Mouse (Mus musculus) adrenal gland, postnatal 14 days (tissue): ENCODE data around the gene Frmd5. TPM values are rescaled to one million over a fixed set of nuclear protein-coding genes. Genes with fewer than 3 reads are reported as not detected.
"Not testable (repeated sequence)": the region's sequence is repeated elsewhere in the genome, so short reads cannot be mapped to it uniquely, and the experiment has no call there.

Experiments used
- DNase-seq: peaks from one replicate; pipeline ENCODE4 v3.0.0; 2021; ENCODE audit warnings: mixed read lengths
- long read RNA-seq, 2 experiments: library from polyadenylated mRNA; stranded (forward); transcript quantifications; one replicate each; pipeline ENCODE4 v2.0.0; 2021
- total RNA-seq: library from RNA; stranded (reverse); gene quantifications from 2 replicates; pipeline ENCODE4 v1.2.3, GENCODE M21; 2021

Gene Frmd5
- 91.0 and 102 TPM in 2 replicates for total RNA-seq
- long read RNA-seq, experiment 1, partial matches to known transcripts: 24 of 42 reads
- long read RNA-seq, experiment 1, other reads (novel, unspliced or antisense): 18 of 42 reads
- long read RNA-seq, experiment 2, partial matches to known transcripts: 22 of 36 reads
- long read RNA-seq, experiment 2, other reads (novel, unspliced or antisense): 14 of 36 reads

- DNase-seq: peak; percentile 95
Observed at GRCm38 (mm10) chr2:121806959-121807653, at the start of gene Frmd5. Gene Frmd5 (minus strand): TSS chr2:121807087.

- DNase-seq: no peak
Observed at GRCm38 (mm10) chr2:121853974-121854373, 47.1 kb upstream of the Frmd5 start.

- DNase-seq: no peak
Observed at GRCm38 (mm10) chr2:121852045-121852444, 45.2 kb upstream of the Frmd5 start.

GRCm38 (mm10) chr2:121846050-121846449 is 39.2 kb upstream of the Frmd5 start:
- no peak for DNase-seq

- DNase-seq: no peak
Observed at GRCm38 (mm10) chr2:121842249-121842648, 35.4 kb upstream of the Frmd5 start.

- no peak for DNase-seq
Observed at GRCm38 (mm10) chr2:121841453-121841852, 34.6 kb upstream of the Frmd5 start.

- DNase-seq: no peak
Observed at GRCm38 (mm10) chr2:121834926-121835325, 28.0 kb upstream of the Frmd5 start.

DNA sequence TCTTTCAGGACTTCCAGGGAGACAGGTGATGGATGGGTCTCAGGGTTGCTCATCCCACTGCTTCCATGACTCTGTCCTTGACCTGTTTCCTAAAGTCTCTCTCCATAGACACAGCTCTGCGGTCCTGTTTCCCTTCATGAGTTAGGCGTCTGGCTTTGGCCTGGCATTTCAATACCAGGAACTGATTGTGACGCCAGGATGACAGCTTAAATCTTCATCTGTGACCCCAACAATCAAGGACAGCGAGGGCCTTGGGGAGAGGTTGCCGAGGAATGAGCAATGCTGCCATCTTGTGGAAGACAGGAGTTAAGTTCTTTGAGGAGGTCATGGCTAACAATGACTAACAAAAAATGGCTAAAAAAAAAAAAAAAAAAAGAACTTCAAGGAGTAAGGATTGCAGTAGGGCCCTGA is 25.6 kb upstream of the Frmd5 start:
- peak; percentile 83 for DNase-seq

GRCm38 (mm10) chr2:121828411-121828810 is 21.5 kb upstream of the Frmd5 start:
- no peak for DNase-seq

DNA sequence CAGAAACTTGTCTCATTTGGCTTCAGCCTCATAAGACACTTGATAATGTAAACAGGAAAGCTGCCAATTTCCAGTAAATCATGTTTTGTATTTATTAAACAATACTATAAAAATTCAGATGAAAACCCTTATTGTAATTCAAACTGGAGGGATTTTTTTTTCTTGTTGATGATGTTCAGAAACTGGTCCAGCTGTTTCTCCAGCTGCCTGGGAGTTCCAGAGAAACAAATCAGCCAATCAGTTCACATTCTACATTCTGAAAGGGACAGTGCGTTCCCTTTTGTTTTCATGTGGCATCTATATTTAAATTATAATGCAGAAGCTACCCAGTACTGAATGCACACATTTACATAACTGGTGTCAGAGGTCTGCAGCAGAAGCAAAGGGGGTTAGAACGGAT is 19.3 kb upstream of the Frmd5 start:
- no peak for DNase-seq

- peak; percentile 15 for DNase-seq
Observed at GRCm38 (mm10) chr2:121824653-121825052, 17.8 kb upstream of the Frmd5 start.

DNA sequence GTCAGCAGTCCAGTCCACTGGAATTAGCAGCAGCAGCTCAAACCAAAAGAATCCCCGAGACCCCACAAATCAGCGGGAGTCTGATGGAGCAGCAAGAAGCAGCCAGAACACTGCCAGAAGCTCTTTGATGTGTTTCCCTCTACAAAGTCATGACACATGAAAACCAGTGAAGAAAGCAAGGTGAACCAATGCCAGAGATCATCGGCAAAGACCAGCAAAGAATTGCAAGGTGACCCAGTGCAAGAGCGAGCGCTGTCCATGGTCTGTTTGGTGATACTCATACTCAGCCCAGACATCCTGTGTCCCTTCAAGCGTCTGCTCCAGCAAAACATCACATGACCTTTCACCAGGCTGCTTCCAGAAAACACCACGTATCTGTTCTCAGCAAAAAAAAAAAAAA is 14.9 kb upstream of the Frmd5 start:
- no peak for DNase-seq

DNA sequence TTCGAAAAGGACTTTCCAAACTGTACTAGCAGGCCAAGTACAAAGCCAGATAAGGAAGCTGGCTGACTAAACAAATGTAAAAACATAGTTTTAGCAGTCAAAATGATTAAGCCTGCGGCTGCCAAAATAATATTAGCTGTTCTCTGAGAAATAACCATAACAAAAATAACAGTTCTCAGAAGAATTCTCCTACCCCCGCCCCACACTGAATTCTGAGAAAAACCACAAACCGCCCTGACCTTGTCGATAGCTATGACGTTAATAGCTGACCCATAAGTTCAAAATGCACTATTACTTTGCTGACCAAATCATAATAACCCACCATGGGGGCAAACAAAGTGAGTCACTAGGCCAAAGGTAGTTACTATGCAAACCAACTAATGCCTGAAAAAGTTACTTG is 4.0 kb upstream of the Frmd5 start:
- not testable (repeated sequence) for DNase-seq

DNA sequence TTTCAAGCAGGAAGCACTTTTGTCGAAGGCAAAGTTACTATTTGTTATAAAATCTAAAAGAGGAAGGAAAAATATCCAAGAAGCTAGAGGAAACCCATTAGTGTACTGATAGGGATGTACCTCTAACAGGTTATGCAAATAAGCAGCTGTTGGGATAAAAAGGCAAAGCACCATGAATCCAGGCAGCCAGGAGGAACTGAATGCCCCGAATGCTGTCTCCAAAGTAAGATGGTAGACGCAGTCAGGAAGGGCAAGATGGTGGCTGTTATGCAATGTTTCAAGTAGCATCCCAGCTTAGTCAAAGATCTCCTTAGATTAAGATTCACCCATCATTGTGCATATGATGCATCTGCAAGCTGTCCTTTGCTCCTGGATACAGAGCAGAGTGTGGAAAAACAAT is 2.2 kb upstream of the Frmd5 start:
- no peak for DNase-seq

DNA sequence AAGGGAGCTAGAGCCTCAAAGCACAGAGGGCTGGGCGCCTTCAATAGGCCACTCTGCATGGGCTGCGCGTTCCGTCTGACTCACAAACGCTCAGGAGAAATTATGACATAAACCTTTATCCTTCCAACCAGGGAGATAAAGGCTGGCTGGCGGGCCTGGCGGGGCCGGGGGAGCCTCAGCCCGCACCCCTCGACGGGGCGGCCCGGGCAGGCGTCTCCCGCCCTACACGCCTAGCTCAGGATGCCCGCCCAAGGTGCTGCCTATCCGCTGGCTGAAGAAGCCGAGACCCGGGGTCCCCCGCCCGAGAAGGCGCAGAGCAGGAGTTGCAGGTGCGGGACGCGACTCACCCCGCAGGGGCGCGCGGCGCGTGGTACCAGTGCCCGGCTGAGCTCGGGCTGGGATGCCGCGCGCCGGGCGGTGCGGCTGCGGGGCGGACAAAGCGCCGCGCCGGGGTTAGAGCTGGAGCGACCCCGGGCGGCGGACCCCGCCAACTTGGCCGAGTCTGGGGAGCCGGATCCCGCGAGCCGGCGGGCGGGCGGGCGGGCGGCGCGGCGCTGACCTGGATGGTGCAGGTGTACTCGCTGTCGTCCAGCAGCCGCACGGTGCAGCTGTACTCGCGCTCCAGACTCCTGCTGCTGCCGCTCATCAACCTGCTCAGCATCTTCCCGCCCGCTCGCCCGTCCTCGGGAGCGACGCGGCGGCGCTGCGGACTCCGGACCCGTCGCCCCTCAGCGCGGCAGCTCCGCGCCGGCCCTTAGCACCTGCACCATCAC is 530 bp downstream of the Frmd5 start:
- DNase-seq: peak; percentile 62

GRCm38 (mm10) chr2:121799051-121799450 is 7.8 kb downstream of the Frmd5 start:
- no peak for DNase-seq

DNA sequence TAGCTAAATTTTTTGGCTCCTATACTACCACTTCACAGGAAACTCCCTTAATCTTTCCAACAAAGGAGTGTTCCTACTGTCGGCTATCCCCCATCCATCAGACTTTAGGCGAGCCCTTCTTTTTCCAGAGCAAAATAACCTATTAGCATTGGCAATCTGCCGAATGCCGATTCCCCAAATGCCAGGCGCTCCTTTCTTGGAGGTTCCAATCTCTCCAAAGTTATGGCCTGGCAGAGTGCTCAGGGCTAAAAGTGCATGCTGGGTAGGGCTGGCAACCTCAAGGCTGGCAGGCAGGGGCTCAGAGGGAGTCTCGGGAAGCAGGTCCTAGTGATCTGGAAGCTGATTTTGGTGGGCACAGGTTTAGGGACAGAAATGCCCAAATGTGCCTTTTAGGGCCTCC is 10.9 kb downstream of the Frmd5 start:
- DNase-seq: no peak

GRCm38 (mm10) chr2:121789777-121790176 is 17.1 kb downstream of the Frmd5 start:
- DNase-seq: no peak

GRCm38 (mm10) chr2:121788415-121788814 is 18.5 kb downstream of the Frmd5 start:
- DNase-seq: no peak

- no peak for DNase-seq
Observed at GRCm38 (mm10) chr2:121787767-121788166, 19.1 kb downstream of the Frmd5 start.

DNA sequence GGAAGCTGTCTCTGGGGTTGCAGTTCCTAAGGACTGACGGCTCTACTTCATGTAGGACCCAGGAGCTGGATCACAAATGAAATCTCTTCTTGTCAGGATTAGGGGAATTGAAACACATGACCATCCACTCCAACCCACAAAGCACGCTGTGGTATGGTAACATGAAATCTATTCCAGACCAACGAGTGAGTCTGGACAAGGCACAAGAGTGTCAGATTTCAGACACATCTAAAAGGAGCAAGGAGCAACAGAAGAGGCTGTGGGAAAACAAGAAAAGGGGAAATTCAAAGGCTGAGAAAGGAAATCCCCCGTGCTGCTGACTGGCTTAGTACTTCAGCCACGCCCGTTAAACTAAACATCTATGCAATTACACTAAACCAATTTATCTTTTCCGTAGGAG is 19.6 kb downstream of the Frmd5 start:
- DNase-seq: no peak

DNA sequence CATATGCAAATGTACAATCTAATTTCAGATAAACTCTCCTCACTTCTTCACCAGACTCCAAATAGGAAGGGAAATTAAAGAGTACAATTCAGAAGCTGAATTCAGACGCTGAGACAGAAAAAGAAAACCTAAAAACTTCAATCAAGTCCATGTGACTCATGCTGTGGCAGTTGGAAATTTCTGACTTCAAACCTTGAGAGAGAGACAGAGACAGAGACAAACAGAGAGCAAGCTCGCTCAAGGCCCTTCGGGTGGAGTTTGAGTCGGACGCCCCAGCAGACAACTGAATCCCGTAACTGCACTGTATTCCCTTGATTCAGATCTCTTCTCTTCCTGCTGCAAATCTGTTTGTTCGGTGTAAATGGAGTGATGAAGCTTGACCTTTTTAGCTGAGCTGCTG is 30.7 kb downstream of the Frmd5 start:
- peak; percentile 46 for DNase-seq

DNA sequence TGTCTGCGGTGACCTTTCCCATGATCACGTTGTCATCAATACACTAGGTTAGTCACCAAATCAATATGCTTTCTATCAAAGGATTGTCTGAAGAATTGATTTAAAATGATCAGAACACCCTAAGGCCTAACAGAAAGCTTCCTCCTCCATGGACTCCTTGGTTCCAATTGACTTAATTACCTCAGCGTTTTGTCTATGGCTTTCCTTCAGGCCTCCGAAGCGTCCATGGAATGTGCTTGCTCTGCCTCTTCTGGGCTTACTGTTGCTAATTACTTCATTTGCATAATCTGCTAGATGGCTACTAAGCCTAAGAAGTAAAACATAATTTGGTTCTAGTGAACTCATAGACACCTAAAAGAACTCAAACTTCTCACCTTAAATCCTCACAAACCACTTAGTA is 42.0 kb downstream of the Frmd5 start:
- no peak for DNase-seq
